Mouse (Mus musculus): ENCODE results near the gene Vmn2r63. TPM values are rescaled to one million over a fixed set of nuclear protein-coding genes. Genes with fewer than 3 reads are reported as not detected.
"Not testable (repeated sequence)": the region's sequence is repeated elsewhere in the genome, so short reads cannot be mapped to it uniquely, and the experiment has no call there.

The Vmn2r63 gene
- total and polyA plus RNA-seq, 3 experiments: not detected

GRCm38 (mm10) chr7:42965246-42965645 is 31.6 kb upstream of the Vmn2r63 start:
- TF ChIP-seq USF1 (IDR thresholded peaks at IDR 0.05; ENCODE audit: low read depth, low read length) (no peak), CTCF (conservative IDR thresholded peaks at IDR 0.05 in 1 of 2, IDR thresholded peaks at IDR 0.05 in 1 of 2; ENCODE audit: low read depth in 2 of 2, low read length in 2 of 2) (peak in 1 of 2 experiments; percentile 10; a peak in 1 of 4 replicates)
- Histone ChIP-seq H3K36me3 (replicated peaks in 1 of 2; ENCODE audit: control insufficient read depth in 1 of 2, insufficient read depth in 1 of 2, low read length in 1 of 2) (no peaks in the 10 kb centered on the region), H3K4me3 (replicated peaks in 1 of 3; ENCODE audit: low read depth in 2 of 3, low read length in 2 of 3, poor library complexity in 1 of 3) (no peak overlapping the region), H3K27ac (ENCODE audit: insufficient read depth, low read depth) (no peak overlapping the region), H3K79me2 (replicated peaks; ENCODE audit: control insufficient read depth, extremely low read depth, insufficient read depth, poor library complexity, severe bottlenecking) (no peaks in the 10 kb centered on the region), H3K4me1 (ENCODE audit: control insufficient read depth in 1 of 2, insufficient read depth in 2 of 2) (no peaks in the 10 kb centered on the region), H3K9ac (ENCODE audit: insufficient read depth, low read depth) (no peak overlapping the region), H3K4me2 (ENCODE audit: insufficient read depth, low read depth, poor library complexity, severe bottlenecking) (no peak overlapping the region), H3K9me3 (replicated peaks; ENCODE audit: low read length) (peaks cover 13% of the 10 kb centered on the region), H3K27me3 (replicated peaks) (no peaks in the 10 kb centered on the region)
- no peak for DNase-seq (ENCODE audit: extremely low read depth)
- dilution Hi-C loops (cut with MboI; ENCODE audit: extremely low pct_ligation_motif_present, extremely low pct_unique_long_range_greater_than_20kb, low sequenced_read_pairs): no loop called here
- in situ Hi-C loops (cut with MboI; ENCODE audit: low pct_ligation_motif_present, low pct_unique_long_range_greater_than_20kb, low sequenced_read_pairs): no loop called here

- H3K4me3 ChIP-seq (replicated peaks in 1 of 3; ENCODE audit: low read depth in 2 of 3, low read length in 2 of 3, poor library complexity in 1 of 3); in situ Hi-C loops (cut with MboI; ENCODE audit: low pct_ligation_motif_present, low pct_unique_long_range_greater_than_20kb, low sequenced_read_pairs); H3K9ac ChIP-seq (ENCODE audit: insufficient read depth, low read depth): not testable (repeated sequence)
These were observed 35.6 kb downstream of the Vmn2r63 start for GRCm38 (mm10) chr7:42898067-42898466.

GRCm38 (mm10) chr7:42878090-42878489 is 55.5 kb downstream of the Vmn2r63 start:
- no peak overlapping the region for H3K4me3 ChIP-seq (replicated peaks in 1 of 3; ENCODE audit: low read depth in 2 of 3, low read length in 2 of 3, poor library complexity in 1 of 3)
- in situ Hi-C loops (cut with MboI; ENCODE audit: low pct_ligation_motif_present, low pct_unique_long_range_greater_than_20kb, low sequenced_read_pairs): no loop called here
- H3K4me2 ChIP-seq (ENCODE audit: insufficient read depth, low read depth, poor library complexity, severe bottlenecking): no peak overlapping the region
- no peak for TF ChIP-seq USF2 (conservative IDR thresholded peaks at IDR 0.05; ENCODE audit: low read depth, low read length)
- no peak for TF ChIP-seq CTCF (conservative IDR thresholded peaks at IDR 0.05 in 1 of 2, IDR thresholded peaks at IDR 0.05 in 1 of 2; ENCODE audit: low read depth in 2 of 2, low read length in 2 of 2)
- no peak for TF ChIP-seq MYC (IDR thresholded peaks at IDR 0.05; ENCODE audit: low read depth, low read length)
- no peak for TF ChIP-seq IRF4 (IDR thresholded peaks at IDR 0.05; ENCODE audit: low read depth, low read length)
- TF ChIP-seq NRF1 (IDR thresholded peaks at IDR 0.05; ENCODE audit: low read depth, low read length): no peak
- TF ChIP-seq MAZ (IDR thresholded peaks at IDR 0.05; ENCODE audit: low read depth, low read length): no peak
- TF ChIP-seq TBP (conservative IDR thresholded peaks at IDR 0.05; ENCODE audit: low read depth, low read length): no peak
- no peak for TF ChIP-seq RCOR1 (conservative IDR thresholded peaks at IDR 0.05; ENCODE audit: low read depth, low read length)
- TF ChIP-seq ZC3H11A (IDR thresholded peaks at IDR 0.05; ENCODE audit: low read depth, low read length): no peak
- TF ChIP-seq MAX (IDR thresholded peaks at IDR 0.05; ENCODE audit: low read length): no peak
- TF ChIP-seq USF1 (IDR thresholded peaks at IDR 0.05; ENCODE audit: low read depth, low read length): no peak
- no peak for TF ChIP-seq POLR2A (IDR thresholded peaks at IDR 0.05; ENCODE audit: low read depth, low read length)
- no peak for TF ChIP-seq ZNF384 (IDR thresholded peaks at IDR 0.05; ENCODE audit: low read depth, low read length)
- TF ChIP-seq ETS1 (conservative IDR thresholded peaks at IDR 0.05; ENCODE audit: low read depth, low read length): no peak
- TF ChIP-seq MAFK (IDR thresholded peaks at IDR 0.05; ENCODE audit: insufficient replicate concordance, low read length): no peak
- TF ChIP-seq CHD1 (IDR thresholded peaks at IDR 0.05; ENCODE audit: low read depth, low read length): no peak
- TF ChIP-seq ZMIZ1 (IDR thresholded peaks at IDR 0.05; ENCODE audit: low read depth, low read length): no peak
- TF ChIP-seq MXI1 (IDR thresholded peaks at IDR 0.05; ENCODE audit: low read depth, low read length): no peak
- TF ChIP-seq PAX5 (IDR thresholded peaks at IDR 0.05; ENCODE audit: low read length): no peak
- H3K4me1 ChIP-seq (ENCODE audit: control insufficient read depth in 1 of 2, insufficient read depth in 2 of 2): no peaks in the 10 kb centered on the region
- no peak overlapping the region for H3K27ac ChIP-seq (ENCODE audit: insufficient read depth, low read depth)
- no peak overlapping the region for H3K9ac ChIP-seq (ENCODE audit: insufficient read depth, low read depth)
- no peaks in the 10 kb centered on the region for H3K27me3 ChIP-seq (replicated peaks)
- H3K36me3 ChIP-seq (replicated peaks in 1 of 2; ENCODE audit: control insufficient read depth in 1 of 2, insufficient read depth in 1 of 2, low read length in 1 of 2): no peaks in the 10 kb centered on the region
- peaks cover 4% of the 10 kb centered on the region for H3K9me3 ChIP-seq (replicated peaks; ENCODE audit: low read length)
- H3K79me2 ChIP-seq (replicated peaks; ENCODE audit: control insufficient read depth, extremely low read depth, insufficient read depth, poor library complexity, severe bottlenecking): no peaks in the 10 kb centered on the region
- no peak for DNase-seq (ENCODE audit: extremely low read depth)
- dilution Hi-C loops (cut with MboI; ENCODE audit: extremely low pct_ligation_motif_present, extremely low pct_unique_long_range_greater_than_20kb, low sequenced_read_pairs): no loop called here

More at GRCm38 (mm10) chr7:42898067-42898466, 35.6 kb downstream of the Vmn2r63 start:
- H3K79me2 ChIP-seq (replicated peaks; ENCODE audit: control insufficient read depth, extremely low read depth, insufficient read depth, poor library complexity, severe bottlenecking); DNase-seq (ENCODE audit: extremely low read depth); H3K4me1 ChIP-seq (ENCODE audit: control insufficient read depth in 1 of 2, insufficient read depth in 2 of 2); H3K9me3 ChIP-seq (replicated peaks; ENCODE audit: low read length); H3K36me3 ChIP-seq (replicated peaks in 1 of 2; ENCODE audit: control insufficient read depth in 1 of 2, insufficient read depth in 1 of 2, low read length in 1 of 2); dilution Hi-C loops (cut with MboI; ENCODE audit: extremely low pct_ligation_motif_present, extremely low pct_unique_long_range_greater_than_20kb, low sequenced_read_pairs); H3K27me3 ChIP-seq (replicated peaks); H3K4me2 ChIP-seq (ENCODE audit: insufficient read depth, low read depth, poor library complexity, severe bottlenecking); H3K27ac ChIP-seq (ENCODE audit: insufficient read depth, low read depth): not testable (repeated sequence)

- H3K9ac ChIP-seq (ENCODE audit: insufficient read depth, low read depth); H3K79me2 ChIP-seq (replicated peaks; ENCODE audit: control insufficient read depth, extremely low read depth, insufficient read depth, poor library complexity, severe bottlenecking); H3K36me3 ChIP-seq (replicated peaks in 1 of 2; ENCODE audit: control insufficient read depth in 1 of 2, insufficient read depth in 1 of 2, low read length in 1 of 2); H3K4me2 ChIP-seq (ENCODE audit: insufficient read depth, low read depth, poor library complexity, severe bottlenecking); dilution Hi-C loops (cut with MboI; ENCODE audit: extremely low pct_ligation_motif_present, extremely low pct_unique_long_range_greater_than_20kb, low sequenced_read_pairs); DNase-seq (ENCODE audit: extremely low read depth); H3K9me3 ChIP-seq (replicated peaks; ENCODE audit: low read length); H3K27ac ChIP-seq (ENCODE audit: insufficient read depth, low read depth); H3K4me3 ChIP-seq (replicated peaks in 1 of 3; ENCODE audit: low read depth in 2 of 3, low read length in 2 of 3, poor library complexity in 1 of 3); H3K27me3 ChIP-seq (replicated peaks); H3K4me1 ChIP-seq (ENCODE audit: control insufficient read depth in 1 of 2, insufficient read depth in 2 of 2); in situ Hi-C loops (cut with MboI; ENCODE audit: low pct_ligation_motif_present, low pct_unique_long_range_greater_than_20kb, low sequenced_read_pairs): not testable (repeated sequence)
These were observed 66.7 kb downstream of the Vmn2r63 start, which contains the start of gene Gm2381 for GRCm38 (mm10) chr7:42866801-42867458. Gene Gm2381, minus strand, starts transcription at chr7:42867234.

Data from CH12.LX (cell line).